25 mouse cellular contexts compared by ENCODE assay signal in the genomic region with DNA sequence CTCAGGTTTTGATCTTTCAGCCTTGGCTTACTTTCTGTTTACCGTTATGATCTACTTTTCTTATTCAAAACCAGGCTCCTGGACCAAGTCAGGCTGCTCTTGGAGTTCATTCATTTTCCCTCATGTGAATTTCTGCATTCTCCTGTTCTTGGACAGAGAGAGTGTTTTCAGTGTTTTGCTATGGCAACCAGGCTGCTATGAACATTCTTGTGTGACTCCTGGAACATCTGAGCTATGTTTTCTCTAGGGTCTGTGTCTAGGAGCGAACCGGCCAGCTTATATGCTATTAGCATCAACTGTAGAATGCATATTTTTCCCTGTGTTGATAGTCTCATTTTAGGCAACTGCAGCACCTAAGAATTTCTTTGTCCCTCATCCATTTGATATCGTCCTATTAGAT. TPM values are rescaled to one million over a fixed set of nuclear protein-coding genes. Genes with fewer than 3 reads are reported as not detected.
DNase-seq lines count a peak whose midpoint lies in the region; ATAC-seq and TF ChIP-seq lines count a peak whose summit lies in the region.
"Had no signal": no experiment of that assay in that cellular context is flagged by ENCODE, and none has a peak within 500 bp of the region (broad histone marks: within the 10 kb centered on the region; RNA-seq: fewer than 3 reads in every experiment).

No protein-coding gene starts in this region.

- H3K4me2 ChIP-seq in forebrain, embryonic 14.5 days (ENCODE audit: low read length): no peak overlapping the region
- no peak overlapping the region for H3K4me2 ChIP-seq in forebrain, embryonic 12.5 days
- H3K4me2 ChIP-seq in kidney, postnatal 0 days (ENCODE audit: low read length): no peak overlapping the region
- no peak overlapping the region for H3K4me2 ChIP-seq in limb, embryonic 14.5 days (replicated peaks; ENCODE audit: low read depth, low read length, severe bottlenecking)
- H3K4me2 ChIP-seq: embryonic facial prominence, embryonic 13.5 days; hindbrain, embryonic 12.5 days; liver, embryonic 13.5 days; lung, embryonic 15.5 days; stomach, embryonic 15.5 days had no signal

- TF ChIP-seq CTCF in kidney, postnatal 0 days (IDR thresholded peaks at IDR 0.05; ENCODE audit: low read depth): no peak
- TF ChIP-seq CTCF in brain, embryonic 14.5 days (IDR thresholded peaks at IDR 0.05; ENCODE audit: borderline replicate concordance, extremely low read depth, insufficient read depth, insufficient read length): no peak

- DNase-seq in forebrain, embryonic 14.5 days (ENCODE audit: low spot score): peak; percentile 24
- peak; percentile 31 for DNase-seq in kidney, postnatal 0 days (ENCODE audit: low spot score)
- DNase-seq in kidney, adult 8-10 months: no peak
- peak; percentile 43 for DNase-seq in brain, embryonic 14.5 days (ENCODE audit: low read depth)
- peak; percentile 84 for DNase-seq in limb, embryonic 14.5 days (ENCODE audit: low spot score)
- DNase-seq in kidney, postnatal 4 days: no peak
- no peak for DNase-seq in cerebellum, postnatal 25 days
- DNase-seq: adrenal gland, postnatal 14 days; cerebellum, adult 11 months; cerebellum, postnatal 14 days; gastrocnemius, postnatal 25 days; liver, embryonic 13.5 days; right cerebral cortex, postnatal 25 days; thymus, adult 18-20 months; thymus, postnatal 4 days had no signal

- no peak overlapping the region for H3K27ac ChIP-seq in forebrain, embryonic 14.5 days (ENCODE audit: low read depth, low read length)
- H3K27ac ChIP-seq in forebrain, embryonic 12.5 days: no peak overlapping the region
- H3K27ac ChIP-seq in kidney, postnatal 0 days: no peak overlapping the region
- H3K27ac ChIP-seq in limb, embryonic 14.5 days (replicated peaks; ENCODE audit: low read depth, low read length): no peak overlapping the region
- H3K27ac ChIP-seq: embryonic facial prominence, embryonic 13.5 days; heart, embryonic 10.5 days; hindbrain, embryonic 12.5 days; layer of hippocampus, adult 2 months; liver, embryonic 13.5 days; lung, embryonic 15.5 days; stomach, embryonic 15.5 days had no signal

- no peak for TF ChIP-seq POLR2A in brain, embryonic 14.5 days (IDR thresholded peaks at IDR 0.05; ENCODE audit: borderline replicate concordance, extremely low read depth, insufficient read depth, insufficient read length, poor library complexity, severe bottlenecking)
- no peak for TF ChIP-seq POLR2A in limb, embryonic 14.5 days (IDR thresholded peaks at IDR 0.05; ENCODE audit: borderline replicate concordance, extremely low read depth, insufficient read depth, insufficient read length)

- no peaks in the 10 kb centered on the region for H3K27me3 ChIP-seq in forebrain, embryonic 14.5 days (replicated peaks; ENCODE audit: control insufficient read depth, insufficient read depth, low read length)
- no peaks in the 10 kb centered on the region for H3K27me3 ChIP-seq in forebrain, embryonic 12.5 days
- no peaks in the 10 kb centered on the region for H3K27me3 ChIP-seq in kidney, postnatal 0 days (ENCODE audit: insufficient read depth, low read length)
- H3K27me3 ChIP-seq in limb, embryonic 14.5 days (ENCODE audit: control insufficient read depth, insufficient read depth, low read length): no peaks in the 10 kb centered on the region
- H3K27me3 ChIP-seq: embryonic facial prominence, embryonic 13.5 days; hindbrain, embryonic 12.5 days; liver, embryonic 13.5 days; lung, embryonic 15.5 days; stomach, embryonic 15.5 days had no signal

- H3K9ac ChIP-seq in forebrain, embryonic 14.5 days (ENCODE audit: low read length): no peak overlapping the region
- no peak overlapping the region for H3K9ac ChIP-seq in forebrain, embryonic 12.5 days
- no peak overlapping the region for H3K9ac ChIP-seq in kidney, postnatal 0 days (ENCODE audit: low read depth, low read length)
- H3K9ac ChIP-seq in limb, embryonic 14.5 days (ENCODE audit: low read depth, low read length, severe bottlenecking): no peak overlapping the region
- H3K9ac ChIP-seq: embryonic facial prominence, embryonic 13.5 days; hindbrain, embryonic 12.5 days; liver, embryonic 13.5 days; lung, embryonic 15.5 days; stomach, embryonic 15.5 days had no signal

- 76% methylated on average over 4 of the region's 4 CpGs for WGBS in forebrain, embryonic 14.5 days
- WGBS in forebrain, embryonic 12.5 days: 85% methylated on average over 4 of the region's 4 CpGs
- 70% methylated on average over 4 of the region's 4 CpGs for WGBS in kidney, postnatal 0 days
- 52% methylated on average over 4 of the region's 4 CpGs for WGBS in limb, embryonic 14.5 days

- H3K4me3 ChIP-seq in forebrain, embryonic 14.5 days (ENCODE audit: low read depth, low read length): no peak overlapping the region
- no peak overlapping the region for H3K4me3 ChIP-seq in forebrain, embryonic 12.5 days (replicated peaks)
- H3K4me3 ChIP-seq in kidney, postnatal 0 days (replicated peaks; ENCODE audit: low read depth, low read length): no peak overlapping the region
- no peak overlapping the region for H3K4me3 ChIP-seq in limb, embryonic 14.5 days (replicated peaks; ENCODE audit: low read length)
- H3K4me3 ChIP-seq: embryonic facial prominence, embryonic 13.5 days; forebrain, embryonic 10.5 days; heart, embryonic 10.5 days; hindbrain, embryonic 12.5 days; layer of hippocampus, adult 2 months; liver, embryonic 13.5 days; lung, embryonic 15.5 days; stomach, embryonic 15.5 days had no signal

- H3K4me1 ChIP-seq in forebrain, embryonic 14.5 days (ENCODE audit: control insufficient read depth, insufficient read depth, low read length): no peaks in the 10 kb centered on the region
- peaks cover 20% of the 10 kb centered on the region; the same call in 1 of the 2 replicates for H3K4me1 ChIP-seq in forebrain, embryonic 12.5 days
- H3K4me1 ChIP-seq in kidney, postnatal 0 days (replicated peaks; ENCODE audit: insufficient read depth, low read length): no peaks in the 10 kb centered on the region
- H3K4me1 ChIP-seq in limb, embryonic 14.5 days (ENCODE audit: control insufficient read depth, insufficient read depth, low read length): peaks cover 17% of the 10 kb centered on the region
- H3K4me1 ChIP-seq: liver, embryonic 13.5 days; lung, embryonic 15.5 days had no signal

- H3K36me3 ChIP-seq in forebrain, embryonic 14.5 days (ENCODE audit: control insufficient read depth, insufficient read depth, low read length): no peaks in the 10 kb centered on the region
- no peaks in the 10 kb centered on the region for H3K36me3 ChIP-seq in forebrain, embryonic 12.5 days (replicated peaks)
- no peaks in the 10 kb centered on the region for H3K36me3 ChIP-seq in kidney, postnatal 0 days (ENCODE audit: insufficient read depth, low read length)
- H3K36me3 ChIP-seq in limb, embryonic 14.5 days (ENCODE audit: control insufficient read depth, insufficient read depth, low read length): no peaks in the 10 kb centered on the region
- H3K36me3 ChIP-seq: embryonic facial prominence, embryonic 13.5 days; hindbrain, embryonic 12.5 days; liver, embryonic 13.5 days; lung, embryonic 15.5 days had no signal

- ATAC-seq in forebrain, embryonic 14.5 days: no peak
- no peak for ATAC-seq in forebrain, embryonic 12.5 days (ENCODE audit: low FRiP score)
- no peak for ATAC-seq in kidney, postnatal 0 days (replicated peaks; ENCODE audit: low FRiP score, low read depth)
- peak; percentile 82 for ATAC-seq in limb, embryonic 14.5 days (ENCODE audit: low FRiP score, low read depth)
- ATAC-seq: intestine, embryonic 16.5 days had no signal

- no peaks in the 10 kb centered on the region for H3K9me3 ChIP-seq in forebrain, embryonic 14.5 days (replicated peaks; ENCODE audit: control insufficient read depth, low read length)
- H3K9me3 ChIP-seq in forebrain, embryonic 12.5 days: no peaks in the 10 kb centered on the region
- H3K9me3 ChIP-seq in kidney, postnatal 0 days (replicated peaks; ENCODE audit: low read length): no peaks in the 10 kb centered on the region
- no peaks in the 10 kb centered on the region for H3K9me3 ChIP-seq in limb, embryonic 14.5 days (ENCODE audit: control insufficient read depth, low read length)
- H3K9me3 ChIP-seq: embryonic facial prominence, embryonic 13.5 days; forebrain, embryonic 10.5 days; G1E; heart, embryonic 10.5 days; hindbrain, embryonic 12.5 days; liver, embryonic 13.5 days; lung, embryonic 15.5 days; stomach, embryonic 15.5 days had no signal

RNA-seq across cellular contexts. Expression of a gene that starts 45.1 kb away (rescaled TPM):
- polyA plus RNA-seq in forebrain, embryonic 14.5 days (2014; fragmentation: Nextera tagmentation; extraction: Ambion mirVana): 66.8 and 71.5 TPM in 2 replicates
- polyA plus RNA-seq in forebrain, embryonic 12.5 days (2016; fragmentation: Nextera tagmentation; extraction: Ambion mirVana): 79.5 and 83.5 TPM in 2 replicates
- 59.1 and 60.5 TPM in 2 replicates for polyA plus RNA-seq in kidney, postnatal 0 days (2015; fragmentation: Nextera tagmentation; extraction: Ambion mirVana)
- 83.6 and 89.8 TPM in 2 replicates for polyA plus RNA-seq in brain, embryonic 14.5 days (2012; rRNA removed)
- polyA plus RNA-seq in limb, embryonic 14.5 days (2012; rRNA removed): 127 and 139 TPM in 2 replicates
- polyA plus RNA-seq in limb, embryonic 14.5 days (2014; fragmentation: Nextera tagmentation; extraction: Ambion mirVana): 89.4 and 107 TPM in 2 replicates

RNA-seq across cellular contexts. Expression of a gene that starts 47.2 kb away (rescaled TPM):
- polyA plus RNA-seq in forebrain, embryonic 14.5 days (2014; fragmentation: Nextera tagmentation; extraction: Ambion mirVana): 18.3 and 20.8 TPM in 2 replicates
- 81.1 and 81.2 TPM in 2 replicates for polyA plus RNA-seq in forebrain, embryonic 12.5 days (2016; fragmentation: Nextera tagmentation; extraction: Ambion mirVana)
- 55.3 and 61.7 TPM in 2 replicates for polyA plus RNA-seq in kidney, postnatal 0 days (2015; fragmentation: Nextera tagmentation; extraction: Ambion mirVana)
- 24.8 and 28.6 TPM in 2 replicates for polyA plus RNA-seq in brain, embryonic 14.5 days (2012; rRNA removed)
- polyA plus RNA-seq in limb, embryonic 14.5 days (2012; rRNA removed): 19.9 and 26.6 TPM in 2 replicates
- polyA plus RNA-seq in limb, embryonic 14.5 days (2014; fragmentation: Nextera tagmentation; extraction: Ambion mirVana): 28.4 and 29.2 TPM in 2 replicates
- polyA plus RNA-seq: G1E had no signal

Comparison
In these comparisons a context has a peak if more than half of its experiments do, and no peak if none do; other contexts are left out.
1. DNase-seq: peak in forebrain, embryonic 14.5 days (single experiment), kidney, postnatal 0 days (single experiment), brain, embryonic 14.5 days (single experiment) and limb, embryonic 14.5 days (single experiment); none in kidney, adult 8-10 months (0 of 2), kidney, postnatal 4 days (0 of 2) and cerebellum, postnatal 25 days (0 of 2).